Mouse (Mus musculus): Measurements from ENCODE around the gene Cacna1h. TPM values are rescaled to one million over a fixed set of nuclear protein-coding genes. Genes with fewer than 3 reads are reported as not detected.
A peak's percentile ranks its signal among the peaks of the same experiment; 100 is the strongest.

Gene Cacna1h
- polyA plus RNA-seq (2012; rRNA removed) = 90.4 and 118 TPM in 2 replicates

- TF ChIP-seq POLR2A (IDR thresholded peaks at IDR 0.05; ENCODE audit: borderline replicate concordance, extremely low read depth, insufficient read depth, insufficient read length, poor library complexity, severe bottlenecking) (peak; percentile 28; the same call in 1 of the 2 replicates), CTCF (IDR thresholded peaks at IDR 0.05; ENCODE audit: borderline replicate concordance, extremely low read depth, insufficient read depth, insufficient read length) (peak; percentile 52; the same call in 1 of the 2 replicates)
Measured at GRCm38 (mm10) chr17:25433617-25434606, at the start of gene Cacna1h. Gene Cacna1h (minus strand): TSS chr17:25433783.

GRCm38 (mm10) chr17:25482092-25482491 lies 48.5 kb upstream of the Cacna1h start:
- no peak for TF ChIP-seq CTCF (IDR thresholded peaks at IDR 0.05; ENCODE audit: borderline replicate concordance, extremely low read depth, insufficient read depth, insufficient read length)
- no peak for TF ChIP-seq POLR2A (IDR thresholded peaks at IDR 0.05; ENCODE audit: borderline replicate concordance, extremely low read depth, insufficient read depth, insufficient read length, poor library complexity, severe bottlenecking)
- DNase-seq (ENCODE audit: low read depth) = no peak

More at GRCm38 (mm10) chr17:25433617-25434606, at the start of gene Cacna1h:
- DNase-seq (ENCODE audit: low read depth) = peak; percentile 89

- no peak for TF ChIP-seq POLR2A (IDR thresholded peaks at IDR 0.05; ENCODE audit: borderline replicate concordance, extremely low read depth, insufficient read depth, insufficient read length, poor library complexity, severe bottlenecking)
- TF ChIP-seq CTCF (IDR thresholded peaks at IDR 0.05; ENCODE audit: borderline replicate concordance, extremely low read depth, insufficient read depth, insufficient read length) = no peak
- no peak for DNase-seq (ENCODE audit: low read depth)
Measured at GRCm38 (mm10) chr17:25480820-25481219, 47.2 kb upstream of the Cacna1h start.

GRCm38 (mm10) chr17:25480152-25480551 lies 46.6 kb upstream of the Cacna1h start:
- no peak for DNase-seq (ENCODE audit: low read depth)
- TF ChIP-seq CTCF (IDR thresholded peaks at IDR 0.05; ENCODE audit: borderline replicate concordance, extremely low read depth, insufficient read depth, insufficient read length) (no peak), POLR2A (IDR thresholded peaks at IDR 0.05; ENCODE audit: borderline replicate concordance, extremely low read depth, insufficient read depth, insufficient read length, poor library complexity, severe bottlenecking) (no peak)

- TF ChIP-seq CTCF (IDR thresholded peaks at IDR 0.05; ENCODE audit: borderline replicate concordance, extremely low read depth, insufficient read depth, insufficient read length) (peak; percentile 81), POLR2A (IDR thresholded peaks at IDR 0.05; ENCODE audit: borderline replicate concordance, extremely low read depth, insufficient read depth, insufficient read length, poor library complexity, severe bottlenecking) (no peak)
- DNase-seq (ENCODE audit: low read depth) = peak; percentile 82
Measured at GRCm38 (mm10) chr17:25475946-25476744, 42.6 kb upstream of the Cacna1h start.

GRCm38 (mm10) chr17:25474330-25475077 lies 40.9 kb upstream of the Cacna1h start:
- TF ChIP-seq CTCF (IDR thresholded peaks at IDR 0.05; ENCODE audit: borderline replicate concordance, extremely low read depth, insufficient read depth, insufficient read length) (peak; percentile 75), POLR2A (IDR thresholded peaks at IDR 0.05; ENCODE audit: borderline replicate concordance, extremely low read depth, insufficient read depth, insufficient read length, poor library complexity, severe bottlenecking) (no peak)
- peak; percentile 52 for DNase-seq (ENCODE audit: low read depth)

GRCm38 (mm10) chr17:25472044-25472443 lies 38.5 kb upstream of the Cacna1h start:
- TF ChIP-seq POLR2A (IDR thresholded peaks at IDR 0.05; ENCODE audit: borderline replicate concordance, extremely low read depth, insufficient read depth, insufficient read length, poor library complexity, severe bottlenecking) (no peak), CTCF (IDR thresholded peaks at IDR 0.05; ENCODE audit: borderline replicate concordance, extremely low read depth, insufficient read depth, insufficient read length) (no peak)
- DNase-seq (ENCODE audit: low read depth) = no peak

- TF ChIP-seq CTCF (IDR thresholded peaks at IDR 0.05; ENCODE audit: borderline replicate concordance, extremely low read depth, insufficient read depth, insufficient read length) (no peak), POLR2A (IDR thresholded peaks at IDR 0.05; ENCODE audit: borderline replicate concordance, extremely low read depth, insufficient read depth, insufficient read length, poor library complexity, severe bottlenecking) (no peak)
- DNase-seq (ENCODE audit: low read depth) = peak; percentile 41
Measured at GRCm38 (mm10) chr17:25471418-25471817, 37.8 kb upstream of the Cacna1h start.

GRCm38 (mm10) chr17:25469798-25470197 lies 36.2 kb upstream of the Cacna1h start:
- DNase-seq (ENCODE audit: low read depth) = peak; percentile 84
- TF ChIP-seq POLR2A (IDR thresholded peaks at IDR 0.05; ENCODE audit: borderline replicate concordance, extremely low read depth, insufficient read depth, insufficient read length, poor library complexity, severe bottlenecking) = no peak
- TF ChIP-seq CTCF (IDR thresholded peaks at IDR 0.05; ENCODE audit: borderline replicate concordance, extremely low read depth, insufficient read depth, insufficient read length) = peak; percentile 85; the same call in 1 of the 2 replicates

GRCm38 (mm10) chr17:25468301-25468700 lies 34.7 kb upstream of the Cacna1h start:
- no peak for TF ChIP-seq CTCF (IDR thresholded peaks at IDR 0.05; ENCODE audit: borderline replicate concordance, extremely low read depth, insufficient read depth, insufficient read length)
- TF ChIP-seq POLR2A (IDR thresholded peaks at IDR 0.05; ENCODE audit: borderline replicate concordance, extremely low read depth, insufficient read depth, insufficient read length, poor library complexity, severe bottlenecking) = no peak
- no peak for DNase-seq (ENCODE audit: low read depth)

Measured in brain, embryonic 14.5 days (tissue).